Mouse (Mus musculus) olfactory bulb, adult 2 months (tissue): ENCODE data around the gene Naa15.

Experiments
- CTCF ChIP-seq: fragments of 200-500 bp; IDR thresholded peaks from 2 replicates; pipeline ENCODE4 v1.5.1; 2012; ENCODE audit warnings: low read depth, mild to moderate bottlenecking, low read length, moderate library complexity; ENCODE audit not compliant: insufficient read depth
- POLR2A ChIP-seq: fragments of 200-500 bp; IDR thresholded peaks from 2 replicates; pipeline ENCODE4 v1.6.1; 2012; ENCODE audit warnings: mild to moderate bottlenecking, low read depth, low read length, moderate library complexity; ENCODE audit not compliant: insufficient read depth

DNA sequence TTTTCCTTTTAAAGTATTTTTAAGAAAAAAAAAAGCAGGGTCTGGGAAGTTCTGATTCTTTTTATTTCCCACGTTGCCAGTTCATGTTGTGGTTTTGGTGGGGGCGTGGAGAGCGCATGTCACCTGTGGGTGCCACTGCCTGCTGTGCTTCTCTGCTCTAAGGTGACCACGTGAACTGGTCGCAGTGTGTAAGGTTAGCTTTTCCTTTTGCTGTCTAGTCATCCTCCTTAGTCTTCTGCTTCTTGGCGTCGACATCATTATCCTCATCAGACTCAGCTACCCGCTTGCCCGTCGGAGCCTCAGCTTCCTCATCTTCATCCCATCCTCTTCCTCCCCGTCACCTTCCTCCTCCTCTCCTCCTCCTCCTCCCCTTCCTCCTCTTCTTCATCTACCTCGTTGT, 12.3 kb upstream of the Naa15 start:
- TF ChIP-seq POLR2A (no peak), CTCF (no peak)
